Mouse (Mus musculus): ENCODE results near the gene Pam. TPM values are rescaled to one million over a fixed set of nuclear protein-coding genes. Genes with fewer than 3 reads are reported as not detected.

The Pam gene
- polyA plus RNA-seq, 1 experiment from 2014 or later = 23.8 TPM

DNA sequence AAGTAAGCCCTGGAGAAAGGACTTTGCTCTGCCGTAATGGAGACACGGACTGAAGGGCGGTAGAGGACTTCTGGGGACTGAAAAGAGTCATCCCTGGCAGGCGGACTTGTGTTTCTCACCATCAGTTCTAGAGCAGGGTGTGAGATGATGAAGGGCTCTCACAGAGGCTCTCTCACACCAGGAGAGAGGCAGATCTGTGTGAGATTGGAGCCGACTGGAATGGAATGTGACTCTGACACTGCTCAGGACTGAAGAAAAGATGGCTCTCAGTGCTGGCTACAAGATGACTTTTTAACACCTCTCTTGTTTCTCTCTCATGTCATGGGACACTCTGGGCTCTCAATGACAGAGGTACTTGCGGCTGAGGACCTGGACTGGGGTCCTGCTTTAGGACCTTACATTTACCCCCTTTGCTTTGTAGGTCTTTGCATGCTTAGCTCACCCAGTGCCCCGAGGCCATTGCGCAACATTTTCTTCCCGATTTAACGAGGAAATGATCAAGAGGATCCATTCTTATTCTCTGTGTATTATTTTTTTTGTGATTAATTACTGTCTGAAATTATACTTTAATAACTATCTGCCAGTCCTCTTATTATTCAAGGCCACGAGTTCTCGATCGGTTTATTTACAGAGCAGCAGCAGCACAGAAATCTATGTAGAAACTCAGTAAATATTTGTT, 10.7 kb downstream of the Pam start:
- no peaks in the 10 kb centered on the region for H3K9me3 ChIP-seq (ENCODE audit: control insufficient read depth, low read length)
- DNase-seq (ENCODE audit: low spot score) (peak; percentile 13), ATAC-seq (ENCODE audit: low FRiP score) (no peak)
- H3K4me3 ChIP-seq (ENCODE audit: low read depth, low read length) = no peak overlapping the region
- no peak overlapping the region for H3K27ac ChIP-seq (ENCODE audit: low read depth, low read length)
- no peak overlapping the region for H3K9ac ChIP-seq (ENCODE audit: low read depth, low read length)
- no peaks in the 10 kb centered on the region for H3K36me3 ChIP-seq (ENCODE audit: control insufficient read depth, insufficient read depth, low read length)
- H3K4me1 ChIP-seq (replicated peaks; ENCODE audit: control insufficient read depth, insufficient read depth, low read length) = no peaks in the 10 kb centered on the region
- H3K27me3 ChIP-seq (ENCODE audit: control insufficient read depth, insufficient read depth, low read length) = no peaks in the 10 kb centered on the region
- no peak overlapping the region for H3K4me2 ChIP-seq (replicated peaks; ENCODE audit: low read depth, low read length)
- 72% methylated on average over 13 of the region's 13 CpGs for WGBS

DNA sequence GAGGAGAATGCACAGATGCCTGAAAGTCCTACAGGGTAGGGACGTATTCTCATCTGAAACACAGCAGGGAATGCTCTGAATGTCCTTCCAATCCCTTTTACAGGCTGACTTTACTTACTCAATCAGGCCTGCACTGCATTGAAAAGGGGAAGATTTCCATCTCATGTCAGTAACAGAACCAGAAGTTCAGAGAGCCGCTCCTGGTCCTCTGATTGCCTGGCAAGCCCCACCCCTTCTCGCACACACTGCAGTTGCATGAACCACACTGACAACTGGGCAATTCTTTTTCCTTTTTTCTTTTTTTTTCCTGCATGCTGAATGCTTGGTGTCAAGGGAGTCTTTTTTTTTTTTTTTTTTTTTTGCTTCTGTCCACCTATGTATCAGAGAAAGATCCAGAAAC, 11.9 kb downstream of the Pam start:
- no peaks in the 10 kb centered on the region for H3K36me3 ChIP-seq (ENCODE audit: control insufficient read depth, insufficient read depth, low read length)
- no peaks in the 10 kb centered on the region for H3K4me1 ChIP-seq (replicated peaks; ENCODE audit: control insufficient read depth, insufficient read depth, low read length)
- H3K9ac ChIP-seq (ENCODE audit: low read depth, low read length) = no peak overlapping the region
- no peak overlapping the region for H3K27ac ChIP-seq (ENCODE audit: low read depth, low read length)
- H3K27me3 ChIP-seq (ENCODE audit: control insufficient read depth, insufficient read depth, low read length) = no peaks in the 10 kb centered on the region
- WGBS = 74% methylated on average over 3 of the region's 3 CpGs
- no peak overlapping the region for H3K4me3 ChIP-seq (ENCODE audit: low read depth, low read length)
- H3K4me2 ChIP-seq (replicated peaks; ENCODE audit: low read depth, low read length) = no peak overlapping the region
- ATAC-seq (ENCODE audit: low FRiP score) (no peak), DNase-seq (ENCODE audit: low spot score) (no peak)
- H3K9me3 ChIP-seq (ENCODE audit: control insufficient read depth, low read length) = no peaks in the 10 kb centered on the region

DNA sequence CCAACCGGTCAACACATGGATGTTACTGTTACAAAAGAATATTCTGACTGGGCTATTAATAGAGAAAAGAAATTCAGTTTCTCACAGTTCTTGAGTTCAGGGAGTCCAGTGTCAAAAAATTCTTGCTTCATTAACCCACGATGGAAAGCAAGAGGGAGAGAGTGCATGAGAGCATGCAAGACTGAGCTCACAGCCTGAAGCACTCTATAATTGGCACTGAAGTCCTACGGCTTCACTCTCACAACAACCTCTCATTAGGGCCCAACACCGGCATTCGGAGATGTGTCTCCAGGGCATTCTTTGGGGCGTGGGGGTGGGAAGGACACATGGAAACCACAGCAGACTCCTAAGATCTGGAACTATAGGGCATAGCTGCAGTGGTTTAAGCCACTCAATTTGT, 12.5 kb downstream of the Pam start:
- Histone ChIP-seq H3K4me2 (replicated peaks; ENCODE audit: low read depth, low read length) (no peak overlapping the region), H3K4me1 (replicated peaks; ENCODE audit: control insufficient read depth, insufficient read depth, low read length) (no peaks in the 10 kb centered on the region), H3K9ac (ENCODE audit: low read depth, low read length) (no peak overlapping the region), H3K27me3 (ENCODE audit: control insufficient read depth, insufficient read depth, low read length) (no peaks in the 10 kb centered on the region), H3K36me3 (ENCODE audit: control insufficient read depth, insufficient read depth, low read length) (no peaks in the 10 kb centered on the region), H3K27ac (ENCODE audit: low read depth, low read length) (no peak overlapping the region), H3K9me3 (ENCODE audit: control insufficient read depth, low read length) (no peaks in the 10 kb centered on the region), H3K4me3 (ENCODE audit: low read depth, low read length) (no peak overlapping the region)
- DNase-seq (ENCODE audit: low spot score) (no peak), ATAC-seq (ENCODE audit: low FRiP score) (no peak)
- 68% methylated on average over 6 of the region's 6 CpGs for WGBS

DNA sequence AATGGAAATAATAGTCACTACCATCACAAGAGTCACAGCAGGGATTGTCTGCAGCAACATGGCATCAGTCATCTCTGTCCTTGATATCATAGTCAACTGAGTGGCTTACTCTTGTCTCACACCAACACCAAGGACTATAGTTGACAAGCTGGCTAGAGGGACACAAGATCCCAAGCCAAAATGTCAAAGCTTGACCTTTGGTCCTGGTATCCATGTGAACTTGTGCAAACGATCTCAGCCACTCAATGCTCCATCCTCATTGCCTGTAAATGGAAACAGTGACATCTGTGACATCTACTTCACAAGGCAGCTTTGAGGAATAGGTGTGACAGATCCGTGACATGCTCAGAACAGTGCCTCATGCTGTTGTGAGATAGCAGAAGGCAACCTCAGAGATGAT, 15.0 kb downstream of the Pam start:
- Histone ChIP-seq H3K9ac (ENCODE audit: low read depth, low read length) (no peak overlapping the region), H3K4me1 (replicated peaks; ENCODE audit: control insufficient read depth, insufficient read depth, low read length) (no peaks in the 10 kb centered on the region), H3K27me3 (ENCODE audit: control insufficient read depth, insufficient read depth, low read length) (no peaks in the 10 kb centered on the region), H3K4me3 (ENCODE audit: low read depth, low read length) (no peak overlapping the region), H3K4me2 (replicated peaks; ENCODE audit: low read depth, low read length) (no peak overlapping the region), H3K27ac (ENCODE audit: low read depth, low read length) (no peak overlapping the region), H3K36me3 (ENCODE audit: control insufficient read depth, insufficient read depth, low read length) (no peaks in the 10 kb centered on the region), H3K9me3 (ENCODE audit: control insufficient read depth, low read length) (no peaks in the 10 kb centered on the region)
- no peak for ATAC-seq (ENCODE audit: low FRiP score)
- 60% methylated on average over 2 of the region's 2 CpGs for WGBS
- no peak for DNase-seq (ENCODE audit: low spot score)

DNA sequence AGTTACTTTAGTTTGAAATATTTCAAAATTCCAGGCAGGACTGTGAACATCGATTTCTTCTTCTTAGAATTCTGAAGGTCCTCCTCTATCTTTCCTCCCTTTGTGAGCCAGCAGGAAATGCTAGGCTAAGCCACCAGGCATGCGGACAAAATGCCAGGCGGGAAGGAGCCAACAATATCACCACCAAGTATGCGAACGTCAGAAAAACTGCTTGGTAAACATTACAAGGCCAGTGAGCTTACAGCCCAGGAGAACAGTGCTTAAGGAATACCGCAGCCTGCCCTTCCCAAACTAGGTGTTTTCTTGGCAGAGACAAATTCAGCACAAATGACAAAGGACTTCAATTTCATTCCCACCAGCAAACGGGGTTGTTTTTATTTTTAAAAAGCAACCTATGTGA, 15.8 kb downstream of the Pam start:
- Histone ChIP-seq H3K4me3 (ENCODE audit: low read depth, low read length) (no peak overlapping the region), H3K27ac (ENCODE audit: low read depth, low read length) (no peak overlapping the region), H3K36me3 (ENCODE audit: control insufficient read depth, insufficient read depth, low read length) (no peaks in the 10 kb centered on the region), H3K9ac (ENCODE audit: low read depth, low read length) (no peak overlapping the region), H3K9me3 (ENCODE audit: control insufficient read depth, low read length) (no peaks in the 10 kb centered on the region), H3K4me1 (replicated peaks; ENCODE audit: control insufficient read depth, insufficient read depth, low read length) (no peaks in the 10 kb centered on the region), H3K27me3 (ENCODE audit: control insufficient read depth, insufficient read depth, low read length) (no peaks in the 10 kb centered on the region), H3K4me2 (replicated peaks; ENCODE audit: low read depth, low read length) (no peak overlapping the region)
- WGBS = 81% methylated on average over 7 of the region's 7 CpGs
- ATAC-seq (ENCODE audit: low FRiP score) = no peak
- DNase-seq (ENCODE audit: low spot score) = no peak

DNA sequence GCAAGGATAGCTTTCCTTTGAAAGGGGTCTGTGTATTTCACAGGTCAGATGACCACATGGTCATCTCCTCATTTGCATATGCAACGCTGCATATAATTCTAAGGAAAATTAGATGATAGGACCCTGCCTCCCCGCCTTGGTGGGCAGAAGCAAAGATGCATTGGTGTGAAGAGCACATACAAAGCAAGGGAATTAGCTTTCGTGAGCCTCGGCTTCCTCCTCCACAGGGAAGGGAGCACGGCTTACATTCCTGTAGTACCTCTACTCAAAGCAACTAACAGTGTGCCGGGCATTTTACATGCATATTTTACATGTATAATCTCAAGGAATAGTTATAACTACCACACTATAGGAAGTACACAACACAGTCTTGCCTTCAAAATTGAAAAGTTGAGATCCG, 16.7 kb downstream of the Pam start:
- ATAC-seq (ENCODE audit: low FRiP score) = no peak
- H3K27me3 ChIP-seq (ENCODE audit: control insufficient read depth, insufficient read depth, low read length) = no peaks in the 10 kb centered on the region
- H3K9ac ChIP-seq (ENCODE audit: low read depth, low read length) = no peak overlapping the region
- DNase-seq (ENCODE audit: low spot score) = no peak
- H3K4me2 ChIP-seq (replicated peaks; ENCODE audit: low read depth, low read length) = no peak overlapping the region
- no peak overlapping the region for H3K4me3 ChIP-seq (ENCODE audit: low read depth, low read length)
- 81% methylated on average over 7 of the region's 7 CpGs for WGBS
- no peaks in the 10 kb centered on the region for H3K9me3 ChIP-seq (ENCODE audit: control insufficient read depth, low read length)
- no peaks in the 10 kb centered on the region for H3K36me3 ChIP-seq (ENCODE audit: control insufficient read depth, insufficient read depth, low read length)
- H3K4me1 ChIP-seq (replicated peaks; ENCODE audit: control insufficient read depth, insufficient read depth, low read length) = no peaks in the 10 kb centered on the region
- H3K27ac ChIP-seq (ENCODE audit: low read depth, low read length) = no peak overlapping the region

DNA sequence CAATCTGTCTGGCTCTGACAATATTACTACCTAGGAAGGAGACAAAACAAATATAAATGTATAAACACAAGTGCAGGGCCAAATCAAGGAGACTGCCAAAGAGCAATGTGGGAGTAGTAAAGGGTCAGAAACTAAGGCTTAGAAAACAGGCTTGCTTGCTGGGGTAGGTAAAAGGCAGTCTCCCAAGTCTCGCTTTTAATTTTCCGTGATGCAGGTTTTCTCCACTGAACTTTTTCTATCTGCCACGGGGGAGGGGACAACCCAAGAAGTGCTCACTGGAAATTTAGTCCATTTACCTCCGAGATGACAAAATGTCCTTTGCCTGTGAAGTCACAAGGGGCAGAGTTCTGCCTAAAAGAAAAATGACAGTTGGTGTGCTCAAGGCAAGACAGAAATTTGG, 21.6 kb downstream of the Pam start:
- no peaks in the 10 kb centered on the region for H3K36me3 ChIP-seq (ENCODE audit: control insufficient read depth, insufficient read depth, low read length)
- no peak overlapping the region for H3K27ac ChIP-seq (ENCODE audit: low read depth, low read length)
- ATAC-seq (ENCODE audit: low FRiP score) (no peak), DNase-seq (ENCODE audit: low spot score) (no peak)
- H3K4me3 ChIP-seq (ENCODE audit: low read depth, low read length) = no peak overlapping the region
- 0 out of 2 replicates have a peak, but pooled peaks cover 3% of the 10 kb centered on the region for H3K4me1 ChIP-seq (replicated peaks; ENCODE audit: control insufficient read depth, insufficient read depth, low read length)
- no peaks in the 10 kb centered on the region for H3K9me3 ChIP-seq (ENCODE audit: control insufficient read depth, low read length)
- H3K4me2 ChIP-seq (replicated peaks; ENCODE audit: low read depth, low read length) = no peak overlapping the region
- no peaks in the 10 kb centered on the region for H3K27me3 ChIP-seq (ENCODE audit: control insufficient read depth, insufficient read depth, low read length)
- WGBS = 71% methylated on average over 4 of the region's 4 CpGs
- H3K9ac ChIP-seq (ENCODE audit: low read depth, low read length) = no peak overlapping the region

DNA sequence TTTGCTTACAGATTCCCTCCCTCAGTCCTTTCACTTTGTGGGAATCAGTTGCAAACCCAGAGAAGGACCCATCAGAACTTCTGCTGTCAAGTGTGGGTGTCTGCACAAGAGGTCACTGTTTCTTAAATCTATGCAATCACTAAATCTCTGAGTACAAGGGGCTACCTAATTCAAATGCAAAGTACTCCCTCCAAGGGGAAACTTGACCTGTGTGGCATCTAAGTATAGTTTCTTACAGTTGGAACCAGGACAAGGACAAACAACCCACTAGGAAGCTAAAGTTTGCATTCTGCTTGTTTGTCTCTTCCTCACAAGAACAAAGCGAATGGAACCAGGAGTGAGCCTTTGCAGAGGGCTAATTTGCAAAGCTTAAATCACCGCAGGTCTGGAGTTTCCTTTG, 22.3 kb downstream of the Pam start:
- WGBS = 29% methylated on average over 2 of the region's 2 CpGs
- no peak for ATAC-seq (ENCODE audit: low FRiP score)

DNA sequence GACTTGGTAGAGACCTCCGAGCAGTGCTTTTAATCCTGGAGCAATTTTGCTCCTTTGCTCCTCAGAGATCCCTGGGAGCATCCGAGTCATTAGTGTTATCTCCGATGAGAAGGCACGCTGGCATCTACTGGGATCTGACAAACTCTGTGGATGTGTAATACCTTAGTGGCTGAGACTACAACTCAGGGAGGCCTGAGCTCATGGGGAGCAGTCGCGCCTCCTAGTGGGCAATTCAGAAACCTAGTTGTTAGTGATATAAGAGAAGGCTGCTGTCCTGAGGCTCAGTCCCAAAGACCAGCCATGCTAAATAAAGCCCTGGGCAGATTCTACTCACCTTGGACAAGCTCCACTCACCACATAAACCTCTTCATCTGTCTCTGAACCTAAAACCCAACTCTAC, 23.4 kb downstream of the Pam start:
- no peak overlapping the region for H3K4me3 ChIP-seq (ENCODE audit: low read depth, low read length)
- WGBS = 57% methylated on average over 6 of the region's 6 CpGs
- 0 out of 2 replicates have a peak, but pooled peaks cover 3% of the 10 kb centered on the region for H3K4me1 ChIP-seq (replicated peaks; ENCODE audit: control insufficient read depth, insufficient read depth, low read length)
- H3K9me3 ChIP-seq (ENCODE audit: control insufficient read depth, low read length) = no peaks in the 10 kb centered on the region
- H3K4me2 ChIP-seq (replicated peaks; ENCODE audit: low read depth, low read length) = no peak overlapping the region
- H3K9ac ChIP-seq (ENCODE audit: low read depth, low read length) = no peak overlapping the region
- DNase-seq (ENCODE audit: low spot score) (peak; percentile 52), ATAC-seq (ENCODE audit: low FRiP score) (no peak)
- H3K36me3 ChIP-seq (ENCODE audit: control insufficient read depth, insufficient read depth, low read length) = no peaks in the 10 kb centered on the region
- H3K27ac ChIP-seq (ENCODE audit: low read depth, low read length) = no peak overlapping the region
- H3K27me3 ChIP-seq (ENCODE audit: control insufficient read depth, insufficient read depth, low read length) = no peaks in the 10 kb centered on the region

More for the DNA sequence above, 22.3 kb downstream of the Pam start:
- Histone ChIP-seq H3K4me3 (ENCODE audit: low read depth, low read length) (no peak overlapping the region), H3K27ac (ENCODE audit: low read depth, low read length) (no peak overlapping the region), H3K9ac (ENCODE audit: low read depth, low read length) (no peak overlapping the region), H3K36me3 (ENCODE audit: control insufficient read depth, insufficient read depth, low read length) (no peaks in the 10 kb centered on the region), H3K4me1 (replicated peaks; ENCODE audit: control insufficient read depth, insufficient read depth, low read length) (0 out of 2 replicates have a peak, but pooled peaks cover 3% of the 10 kb centered on the region), H3K9me3 (ENCODE audit: control insufficient read depth, low read length) (no peaks in the 10 kb centered on the region), H3K27me3 (ENCODE audit: control insufficient read depth, insufficient read depth, low read length) (no peaks in the 10 kb centered on the region), H3K4me2 (replicated peaks; ENCODE audit: low read depth, low read length) (no peak overlapping the region)
- DNase-seq (ENCODE audit: low spot score) = no peak
